Mouse (Mus musculus): ENCODE results near the gene Crybg1.
"Not testable (repeated sequence)": the region's sequence is repeated elsewhere in the genome, so short reads cannot be mapped to it uniquely, and the experiment has no call there.

The Crybg1 gene

GRCm38 (mm10) chr10:44005677-44006641, 142.7 kb downstream of the Crybg1 start:
- peak; percentile 55 for DNase-seq (ENCODE audit: low read depth)

GRCm38 (mm10) chr10:44004221-44004751, 144.4 kb downstream of the Crybg1 start:
- peak; percentile 64 for DNase-seq (ENCODE audit: low read depth)

GRCm38 (mm10) chr10:44003551-44004151, 145.0 kb downstream of the Crybg1 start:
- no peak for DNase-seq (ENCODE audit: low read depth)

- no peak for DNase-seq (ENCODE audit: low read depth)
Observed at GRCm38 (mm10) chr10:44002995-44003524, 145.6 kb downstream of the Crybg1 start.

GRCm38 (mm10) chr10:44002004-44002940, 146.4 kb downstream of the Crybg1 start:
- DNase-seq (ENCODE audit: low read depth): no peak

GRCm38 (mm10) chr10:44000156-44000865, 148.3 kb downstream of the Crybg1 start:
- DNase-seq (ENCODE audit: low read depth): no peak

- no peak for DNase-seq (ENCODE audit: low read depth)
Observed at GRCm38 (mm10) chr10:43998503-43999082, 150.1 kb downstream of the Crybg1 start.

- no peak for DNase-seq (ENCODE audit: low read depth)
Observed at GRCm38 (mm10) chr10:43998023-43998422, 150.6 kb downstream of the Crybg1 start.

GRCm38 (mm10) chr10:43997276-43997675, 151.4 kb downstream of the Crybg1 start:
- no peak for DNase-seq (ENCODE audit: low read depth)

- DNase-seq (ENCODE audit: low read depth): no peak
Observed at GRCm38 (mm10) chr10:43995858-43996650, 152.6 kb downstream of the Crybg1 start.

GRCm38 (mm10) chr10:43993198-43993597, 155.5 kb downstream of the Crybg1 start:
- DNase-seq (ENCODE audit: low read depth): no peak

GRCm38 (mm10) chr10:43992506-43992905, 156.1 kb downstream of the Crybg1 start:
- DNase-seq (ENCODE audit: low read depth): no peak

GRCm38 (mm10) chr10:43991268-43991667, 157.4 kb downstream of the Crybg1 start:
- no peak for DNase-seq (ENCODE audit: low read depth)

GRCm38 (mm10) chr10:43983866-43984265, 164.8 kb downstream of the Crybg1 start:
- DNase-seq (ENCODE audit: low read depth): no peak

GRCm38 (mm10) chr10:43983241-43983640, 165.4 kb downstream of the Crybg1 start:
- no peak for DNase-seq (ENCODE audit: low read depth)

GRCm38 (mm10) chr10:43982470-43982869, 166.2 kb downstream of the Crybg1 start:
- no peak for DNase-seq (ENCODE audit: low read depth)

- not testable (repeated sequence) for DNase-seq (ENCODE audit: low read depth)
Observed at GRCm38 (mm10) chr10:43980742-43981141, 167.9 kb downstream of the Crybg1 start.

- no peak for DNase-seq (ENCODE audit: low read depth)
Observed at GRCm38 (mm10) chr10:43980080-43980479, 168.6 kb downstream of the Crybg1 start.

- DNase-seq (ENCODE audit: low read depth): peak; percentile 52
Observed at GRCm38 (mm10) chr10:43977353-43977752, 171.3 kb downstream of the Crybg1 start.

GRCm38 (mm10) chr10:43973244-43973643, 175.4 kb downstream of the Crybg1 start:
- DNase-seq (ENCODE audit: low read depth): peak; percentile 92

Measured in fibroblast of lung, adult 2 months (primary cell).